Mouse (Mus musculus): ENCODE data around the gene 4932438H23Rik. TPM values are rescaled to one million over a fixed set of nuclear protein-coding genes. Genes with fewer than 3 reads are reported as not detected.
A peak's percentile ranks its signal among the peaks of the same experiment; 100 is the strongest.

The 4932438H23Rik gene
- total and polyA plus RNA-seq, 3 experiments = not detected

DNA sequence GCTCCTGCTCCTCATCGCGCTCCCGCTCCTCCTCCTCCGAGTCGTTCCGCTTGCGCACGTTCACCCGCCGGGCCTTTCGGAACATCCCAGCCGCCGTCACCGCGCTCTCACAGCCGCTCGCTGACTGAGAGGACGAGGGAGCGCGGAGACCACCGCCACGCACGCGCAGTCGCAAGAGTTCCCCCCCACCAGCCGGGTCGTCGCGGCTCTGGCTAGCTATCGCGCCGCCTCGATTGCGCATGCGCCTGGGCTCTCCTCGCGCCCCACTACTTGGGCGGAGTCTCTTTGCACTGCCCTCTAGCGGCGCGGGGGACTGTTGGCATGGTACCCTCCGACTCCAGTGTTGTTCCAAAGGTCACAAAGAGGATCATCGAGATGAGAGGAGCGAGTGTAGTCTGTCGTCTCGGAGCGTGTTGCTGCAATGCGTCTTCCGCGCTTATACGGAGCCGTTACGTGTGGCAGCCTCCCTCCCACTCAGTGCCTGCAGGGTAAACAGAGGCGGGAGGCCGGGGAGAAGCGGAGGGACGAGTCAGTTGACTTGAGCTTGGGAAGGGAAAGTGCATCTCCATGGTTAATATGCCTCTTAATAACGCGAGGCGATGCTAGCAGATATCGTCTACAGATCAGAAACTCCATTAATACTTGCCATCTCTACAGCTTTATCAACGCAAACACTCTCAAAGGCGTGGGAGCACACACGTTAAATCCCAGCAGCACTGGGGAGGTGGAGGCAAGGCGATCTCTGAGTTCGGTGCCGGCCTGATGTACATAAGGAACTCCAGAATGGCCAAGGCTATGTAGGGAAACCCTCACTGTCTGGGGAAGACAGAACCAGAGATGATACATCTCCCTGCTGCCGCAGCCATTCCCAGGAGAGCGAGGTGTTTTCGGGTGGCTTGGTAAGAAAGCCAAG, 50.4 kb downstream of the 4932438H23Rik start, which contains the start of gene Paxbp1 (continued):
- no peak for TF ChIP-seq CHD1 (IDR thresholded peaks at IDR 0.05; ENCODE audit: low read depth, low read length)
- no peak for TF ChIP-seq RAD21 (IDR thresholded peaks at IDR 0.05; ENCODE audit: low read depth, low read length)
- TF ChIP-seq ETS1 (IDR thresholded peaks at IDR 0.05; ENCODE audit: low read depth, low read length) = peak; percentile 56; the same call in 1 of the 2 replicates
- TF ChIP-seq JUND (IDR thresholded peaks at IDR 0.05; ENCODE audit: low read depth, low read length) = no peak
- TF ChIP-seq SIN3A (IDR thresholded peaks at IDR 0.05; ENCODE audit: low read length) = peak; percentile 92

DNA sequence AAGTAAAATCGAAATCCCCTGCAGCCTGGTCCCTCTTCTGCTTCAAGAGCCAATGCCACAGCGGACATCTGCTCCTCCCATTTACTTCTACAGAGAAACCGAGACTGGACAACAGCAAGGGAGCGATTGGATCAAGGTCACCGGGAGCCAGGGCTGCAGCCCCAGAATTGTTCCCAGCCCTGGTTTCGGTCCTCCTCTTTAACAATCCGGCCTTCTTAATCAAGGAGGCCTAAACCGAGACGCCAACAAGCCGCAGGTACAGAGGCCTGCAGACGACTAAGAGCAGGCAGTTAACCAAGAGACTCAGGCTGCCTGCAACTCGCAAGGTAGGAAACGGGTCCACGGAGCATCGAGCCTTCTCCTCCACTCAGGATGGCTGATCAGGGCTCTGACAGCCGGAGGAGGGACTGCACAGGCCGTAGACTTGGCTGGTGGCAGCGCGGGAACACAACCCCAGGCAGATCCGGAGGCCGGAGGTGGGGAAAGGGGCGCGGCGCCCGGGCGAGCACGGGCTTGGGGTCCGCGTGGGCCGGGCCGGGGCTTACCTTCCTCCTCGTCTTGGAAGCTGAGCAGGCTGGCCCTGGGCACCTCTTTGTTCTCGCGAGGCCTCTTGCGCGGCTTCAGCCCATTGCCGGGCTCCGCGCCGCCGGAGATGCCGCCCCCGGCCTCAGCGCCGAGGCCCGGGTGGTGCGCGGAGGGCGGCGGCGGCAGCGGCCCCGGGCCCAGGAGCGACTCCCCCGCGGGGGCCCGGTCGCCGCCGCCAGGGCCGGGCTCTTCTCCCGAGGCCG, 51.3 kb downstream of the 4932438H23Rik start:
- TF ChIP-seq MAX (IDR thresholded peaks at IDR 0.05; ENCODE audit: low read length) (peak; percentile 33; the same call in 1 of the 2 replicates), NRF1 (IDR thresholded peaks at IDR 0.05; ENCODE audit: insufficient read depth, low read depth, low read length, poor library complexity, severe bottlenecking) (0 out of 2 replicates have a peak, but pooled peaks have one; percentile 6), USF2 (IDR thresholded peaks at IDR 0.05; ENCODE audit: borderline replicate concordance in 1 of 2, insufficient read depth in 1 of 2, low read depth in 1 of 2, low read length in 2 of 2) (no peak), UBTF (IDR thresholded peaks at IDR 0.05; ENCODE audit: borderline replicate concordance, insufficient read depth, low read depth, low read length) (0 out of 2 replicates have a peak, but pooled peaks have one; percentile 85), TCF12 (IDR thresholded peaks at IDR 0.05; ENCODE audit: low read depth, low read length) (0 out of 2 replicates have a peak, but pooled peaks have one; percentile 14), SIN3A (IDR thresholded peaks at IDR 0.05; ENCODE audit: low read length) (peak; percentile 71; the same call in 1 of the 2 replicates), MXI1 (IDR thresholded peaks at IDR 0.05; ENCODE audit: low read depth, low read length) (peak; percentile 65; the same call in 1 of the 2 replicates), NELFE (IDR thresholded peaks at IDR 0.05; ENCODE audit: low read depth, low read length) (no peak)
- Histone ChIP-seq H3K4me1 (ENCODE audit: control insufficient read depth in 1 of 2, insufficient read depth in 2 of 2, low read length in 2 of 2) (peaks cover 2 to 3% of the 10 kb centered on the region in 2 experiments; a peak in 1 of 4 replicates), H3K9ac (ENCODE audit: control insufficient read depth, low read depth, low read length, poor library complexity, severe bottlenecking) (peak overlapping the region; percentile 95), H3K27ac (ENCODE audit: control insufficient read depth, low read depth, low read length) (peak overlapping the region; percentile 81), H3K9me3 (replicated peaks; ENCODE audit: insufficient read depth, low read length) (no peaks in the 10 kb centered on the region), H3K4me3 (ENCODE audit: control insufficient read depth in 1 of 2, insufficient read depth in 1 of 2, low read depth in 2 of 2, low read length in 2 of 2) (peak overlapping the region; percentile 85 to 89), H3K79me2 (ENCODE audit: control insufficient read depth, insufficient read depth, low read length, poor library complexity) (peaks cover 37% of the 10 kb centered on the region), H3K27me3 (ENCODE audit: control insufficient read depth in 1 of 2, insufficient read depth in 2 of 2, low read length in 2 of 2) (no peaks in the 10 kb centered on the region), H3K36me3 (ENCODE audit: control insufficient read depth in 1 of 2, insufficient read depth in 2 of 2, low read length in 2 of 2) (peaks cover 13 to 14% of the 10 kb centered on the region in 2 experiments)
- DNase-seq (ENCODE audit: low read depth, low spot score) = peak; percentile 73

DNA sequence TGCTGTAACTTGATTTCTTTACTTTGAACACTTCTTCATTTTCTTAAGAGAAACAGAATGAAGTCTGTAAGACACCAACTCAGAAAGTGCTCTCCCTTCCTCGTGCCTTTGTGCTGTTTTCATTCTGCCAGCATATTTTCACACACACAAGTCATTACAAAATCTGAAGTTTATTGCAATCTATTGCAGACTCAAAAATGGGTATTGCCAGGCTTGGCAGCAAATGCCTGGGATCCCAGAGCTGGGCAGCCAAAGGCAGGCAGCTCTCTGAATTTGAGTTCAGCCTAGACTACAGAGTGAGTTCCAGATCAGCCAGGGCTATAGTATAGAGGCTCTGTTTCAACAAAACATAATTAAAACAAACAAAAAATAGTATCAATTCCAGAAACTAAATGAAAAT, 52.3 kb downstream of the 4932438H23Rik start:
- H3K36me3 ChIP-seq (ENCODE audit: control insufficient read depth in 1 of 2, insufficient read depth in 2 of 2, low read length in 2 of 2) = peaks cover 14 to 17% of the 10 kb centered on the region in 2 experiments
- H3K9me3 ChIP-seq (replicated peaks; ENCODE audit: insufficient read depth, low read length) = no peaks in the 10 kb centered on the region
- no peak overlapping the region; the same call in 1 of the 2 replicates for H3K27ac ChIP-seq (ENCODE audit: control insufficient read depth, low read depth, low read length)

More for the DNA sequence above, 52.3 kb downstream of the 4932438H23Rik start:
- Histone ChIP-seq H3K4me1 (ENCODE audit: control insufficient read depth in 1 of 2, insufficient read depth in 2 of 2, low read length in 2 of 2) (peaks cover 2 to 3% of the 10 kb centered on the region in 2 experiments; a peak in 1 of 4 replicates), H3K4me3 (ENCODE audit: control insufficient read depth in 1 of 2, insufficient read depth in 1 of 2, low read depth in 2 of 2, low read length in 2 of 2) (peak overlapping the region; percentile 63 to 85), H3K79me2 (ENCODE audit: control insufficient read depth, insufficient read depth, low read length, poor library complexity) (peaks cover 39% of the 10 kb centered on the region), H3K9ac (ENCODE audit: control insufficient read depth, low read depth, low read length, poor library complexity, severe bottlenecking) (peak overlapping the region; percentile 95), H3K27me3 (ENCODE audit: control insufficient read depth in 1 of 2, insufficient read depth in 2 of 2, low read length in 2 of 2) (no peaks in the 10 kb centered on the region)
- DNase-seq (ENCODE audit: low read depth, low spot score) = no peak
- no peak for TF ChIP-seq ZC3H11A (IDR thresholded peaks at IDR 0.05; ENCODE audit: low read depth, low read length)
- no peak for TF ChIP-seq BHLHE40 (IDR thresholded peaks at IDR 0.05; ENCODE audit: borderline replicate concordance, low read depth, low read length)
- TF ChIP-seq GATA1 (IDR thresholded peaks at IDR 0.05; ENCODE audit: low read depth, low read length) = no peak
- no peak for TF ChIP-seq USF2 (IDR thresholded peaks at IDR 0.05; ENCODE audit: borderline replicate concordance in 1 of 2, insufficient read depth in 1 of 2, low read depth in 1 of 2, low read length in 2 of 2)
- TF ChIP-seq CHD2 (IDR thresholded peaks at IDR 0.05; ENCODE audit: low read length) = no peak
- TF ChIP-seq ELF1 (IDR thresholded peaks at IDR 0.05; ENCODE audit: low read depth, low read length) = no peak
- TF ChIP-seq NELFE (IDR thresholded peaks at IDR 0.05; ENCODE audit: low read depth, low read length) = no peak
- no peak for TF ChIP-seq POLR2AphosphoS2 (IDR thresholded peaks at IDR 0.05; ENCODE audit: low read length)
- TF ChIP-seq ZKSCAN1 (IDR thresholded peaks at IDR 0.05; ENCODE audit: low read depth, low read length) = no peak
- TF ChIP-seq ZMIZ1 (IDR thresholded peaks at IDR 0.05; ENCODE audit: low read depth, low read length) = no peak
- no peak for TF ChIP-seq ETS1 (IDR thresholded peaks at IDR 0.05; ENCODE audit: low read depth, low read length)
- no peak for TF ChIP-seq HCFC1 (IDR thresholded peaks at IDR 0.05; ENCODE audit: low read depth, low read length)
- no peak for TF ChIP-seq SMC3 (IDR thresholded peaks at IDR 0.05; ENCODE audit: low read depth, low read length)
- TF ChIP-seq TBP (IDR thresholded peaks at IDR 0.05; ENCODE audit: low read depth, low read length) = no peak
- no peak for TF ChIP-seq MAZ (IDR thresholded peaks at IDR 0.05; ENCODE audit: low read depth, low read length)

Data from MEL (cell line).